Mouse (Mus musculus) CH12F3 (cell line): ENCODE results near the gene Cntn5.

ENCODE experiments used
- in situ Hi-C: fragments of 300-500 bp; cut with MboI; formaldehyde crosslinking; loops from 2 replicates; pipeline ENCODE4 v1.14.3; 2020; ENCODE audit warnings: low sequenced_read_pairs

Cntn5 gene

DNA sequence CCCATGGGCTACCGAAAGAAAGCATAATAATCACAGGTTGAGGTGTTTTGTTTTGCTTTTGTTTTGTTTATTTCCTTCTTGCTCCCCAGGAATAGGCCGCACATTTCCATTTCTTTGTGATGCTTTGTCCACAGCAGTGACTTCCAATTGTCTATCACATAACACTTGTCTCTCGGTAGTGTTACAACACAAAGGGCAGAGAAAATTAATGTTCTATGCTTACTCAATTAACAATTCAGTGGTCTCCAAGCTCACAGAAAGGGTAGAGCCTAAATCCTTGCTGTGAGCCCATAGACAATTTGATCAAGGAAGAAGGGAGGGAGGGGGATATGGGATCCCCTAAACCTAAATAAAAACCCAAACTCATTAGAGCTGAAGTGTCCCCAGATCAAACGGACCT, 671.2 kb downstream of the Cntn5 start:
- in situ Hi-C loops: no loop called here

DNA sequence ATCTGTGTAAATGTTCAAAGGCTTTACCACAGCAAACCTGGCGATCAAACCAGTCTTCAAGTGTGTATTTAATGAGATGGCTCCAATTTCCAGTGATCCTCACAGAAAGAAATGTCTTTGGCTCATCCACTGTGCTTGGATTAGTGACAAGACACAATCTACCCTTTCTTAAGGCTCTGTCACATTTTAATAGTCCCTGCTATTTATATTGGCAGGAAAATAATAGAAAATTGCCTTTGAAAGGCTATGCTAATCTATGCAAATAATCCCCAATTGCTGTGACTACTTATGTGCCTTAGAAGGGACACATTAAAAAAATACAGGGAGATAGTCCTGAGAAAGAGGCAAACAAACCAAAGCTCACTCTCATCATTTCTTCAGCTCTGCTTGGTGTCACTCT, 672.5 kb downstream of the Cntn5 start:
- in situ Hi-C loops: no loop called here

DNA sequence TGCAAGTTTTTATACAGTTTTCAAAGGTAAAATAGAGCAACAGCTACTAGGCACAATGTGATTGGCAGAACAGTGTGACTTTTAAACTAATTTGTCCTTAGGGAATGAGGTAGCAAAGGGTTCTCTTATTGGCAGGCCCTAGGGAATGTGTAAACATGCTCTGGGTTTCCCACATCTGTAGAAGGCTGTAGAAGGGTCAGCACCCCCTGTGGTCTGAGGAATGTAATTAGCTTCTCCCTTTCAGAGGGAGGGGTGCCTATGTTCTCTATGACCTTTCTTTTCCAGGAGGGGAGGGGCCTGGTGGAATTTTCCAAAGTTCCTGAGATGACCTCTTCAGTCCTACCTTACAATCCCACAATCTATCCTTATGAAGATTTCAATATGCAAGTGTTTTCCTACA, 673.6 kb downstream of the Cntn5 start:
- in situ Hi-C loops: no loop called here

DNA sequence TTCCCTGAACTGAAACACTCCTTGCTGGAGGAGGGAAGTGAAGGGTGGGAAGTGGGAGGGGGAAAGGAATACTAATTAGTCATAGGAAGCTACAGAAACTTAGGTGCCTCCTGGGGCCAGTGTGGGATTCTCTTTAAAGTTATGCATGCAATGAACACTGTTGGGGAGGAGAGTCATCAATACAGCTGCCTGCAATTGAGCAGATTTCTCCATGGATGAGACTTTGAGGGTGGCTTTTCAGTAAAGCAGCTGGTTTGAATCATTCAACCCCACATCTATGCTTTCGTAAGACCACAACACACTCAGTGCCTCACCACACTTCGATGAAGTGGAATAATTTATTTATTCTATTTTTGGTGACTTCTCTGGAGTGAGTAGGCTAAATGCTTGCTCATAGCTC, 674.9 kb downstream of the Cntn5 start:
- in situ Hi-C loops: no loop called here

DNA sequence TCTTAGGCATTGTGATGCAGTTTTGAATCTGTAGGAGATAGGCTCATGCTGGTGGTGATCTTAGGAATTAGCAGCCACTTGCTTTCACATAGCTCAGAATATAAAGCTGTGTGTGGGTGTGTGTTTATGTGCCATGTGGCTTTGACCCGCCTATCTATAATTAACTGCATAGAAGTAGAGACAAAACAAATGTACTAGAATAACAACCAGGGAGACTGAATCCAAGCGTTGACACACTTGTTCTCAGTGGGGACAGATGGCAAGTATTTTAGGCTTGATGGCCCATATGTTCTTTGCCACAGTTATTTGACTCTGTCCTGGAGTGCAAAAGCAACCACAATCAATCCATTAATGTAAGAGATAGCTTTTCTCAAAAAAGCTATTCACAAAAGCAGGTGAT, 678.6 kb downstream of the Cntn5 start:
- in situ Hi-C loops: no loop called here

DNA sequence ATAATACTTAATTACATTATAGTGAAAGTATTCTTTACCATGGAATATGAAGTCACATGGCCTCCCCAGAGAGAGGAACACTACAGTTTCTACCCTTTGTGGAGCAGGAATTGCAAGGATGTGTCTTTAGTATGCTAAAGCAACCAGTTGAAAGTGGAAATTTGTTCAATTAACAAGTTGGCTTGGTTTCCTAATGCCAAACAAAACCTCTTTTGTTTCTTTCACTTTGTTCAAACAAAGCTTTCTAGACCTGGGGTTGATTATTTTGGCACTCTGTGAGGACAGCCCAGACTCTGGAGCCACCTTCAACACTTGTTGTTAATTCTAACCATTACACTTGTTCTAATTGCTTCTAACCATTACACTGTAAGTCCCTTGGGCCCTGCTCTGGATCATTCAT, 718.5 kb downstream of the Cntn5 start:
- in situ Hi-C loops: no loop called here

DNA sequence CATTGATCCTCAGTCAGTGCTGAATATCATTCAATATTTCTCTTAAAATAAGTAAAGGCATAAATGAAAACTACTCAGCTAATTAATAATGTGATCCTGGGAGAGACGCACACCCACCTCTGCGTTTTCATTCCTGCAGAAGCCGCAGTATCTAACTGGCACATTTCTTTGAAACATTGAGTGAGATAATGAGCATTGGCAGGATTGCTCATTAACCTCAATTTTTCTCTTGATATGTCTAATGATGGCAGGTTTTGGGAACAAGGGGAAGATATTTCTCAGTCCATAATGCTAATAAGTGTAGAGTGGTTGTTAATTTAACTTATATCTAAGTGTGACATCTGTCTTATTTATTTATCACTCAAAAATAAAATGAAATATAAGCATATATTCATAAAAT, 734.0 kb downstream of the Cntn5 start:
- in situ Hi-C loops: no loop called here

DNA sequence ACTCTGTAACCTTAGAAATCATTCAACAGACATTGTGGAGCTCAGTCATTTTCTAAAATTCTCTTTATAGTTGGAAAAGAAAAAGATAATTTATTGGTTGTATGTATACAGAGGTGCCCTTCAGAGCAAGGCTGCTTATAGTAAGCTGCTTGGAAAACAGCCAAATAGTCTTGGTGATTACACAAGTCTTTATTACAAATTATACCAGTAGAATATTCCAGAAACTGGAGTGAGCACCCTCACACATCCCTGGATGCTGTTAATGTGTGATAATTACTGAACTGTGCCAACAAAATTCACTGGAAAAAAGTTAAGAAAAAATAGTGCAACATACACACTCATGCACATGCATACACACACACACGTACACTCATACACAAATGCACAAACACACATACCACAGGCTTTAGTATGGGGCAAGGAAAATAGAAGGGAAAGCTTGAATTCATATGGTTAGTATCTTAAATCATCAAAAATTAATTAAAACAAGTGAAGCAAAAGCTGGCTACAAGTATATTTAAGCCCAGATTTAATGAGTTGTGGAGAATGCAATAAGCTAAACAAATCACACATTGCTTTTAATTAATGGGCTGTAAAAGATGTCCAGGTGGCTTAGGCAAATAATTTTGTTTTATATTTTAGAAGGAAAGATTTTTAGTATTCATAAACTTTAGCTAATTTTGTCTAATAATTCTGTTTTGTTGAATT, 783.1 kb downstream of the Cntn5 start:
- in situ Hi-C loops: no loop called here

DNA sequence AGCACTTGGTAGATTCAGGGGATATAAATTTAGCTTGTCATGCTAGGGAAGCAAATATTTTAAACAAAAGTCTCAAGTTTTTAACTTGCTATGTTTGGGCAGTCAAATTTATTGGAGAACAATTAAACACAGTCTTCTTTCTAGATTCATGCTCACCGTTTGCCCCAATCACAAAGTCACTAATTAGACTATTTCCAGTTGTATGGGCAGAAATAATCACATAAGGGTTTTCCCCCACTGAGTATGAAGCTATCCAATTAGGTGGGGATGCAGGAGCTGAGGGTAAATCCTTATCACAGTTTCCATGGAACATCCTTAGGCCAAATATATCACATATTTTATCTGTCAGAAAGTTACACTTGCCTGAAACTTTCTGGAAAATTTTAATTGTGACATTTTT, 788.0 kb downstream of the Cntn5 start:
- in situ Hi-C loops: no loop called here

DNA sequence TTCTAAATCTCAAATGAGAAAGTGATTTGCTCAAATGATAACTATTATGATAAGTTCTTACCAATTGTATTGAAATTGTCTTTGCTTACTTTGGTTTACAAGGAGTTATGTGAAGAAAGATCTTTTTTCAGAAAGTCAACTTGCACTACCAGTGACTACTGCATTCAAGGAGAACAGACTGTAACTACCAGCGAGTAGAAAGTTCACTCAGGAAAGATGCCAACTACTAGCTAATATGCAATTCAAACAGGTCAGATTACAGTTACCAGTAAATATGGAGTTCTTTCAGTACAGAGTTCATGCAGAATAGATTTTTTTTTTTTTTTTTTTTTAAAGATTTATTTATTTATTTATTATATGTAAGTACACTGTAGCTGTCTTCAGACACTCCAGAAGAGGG, 795.4 kb downstream of the Cntn5 start:
- in situ Hi-C loops: no loop called here

DNA sequence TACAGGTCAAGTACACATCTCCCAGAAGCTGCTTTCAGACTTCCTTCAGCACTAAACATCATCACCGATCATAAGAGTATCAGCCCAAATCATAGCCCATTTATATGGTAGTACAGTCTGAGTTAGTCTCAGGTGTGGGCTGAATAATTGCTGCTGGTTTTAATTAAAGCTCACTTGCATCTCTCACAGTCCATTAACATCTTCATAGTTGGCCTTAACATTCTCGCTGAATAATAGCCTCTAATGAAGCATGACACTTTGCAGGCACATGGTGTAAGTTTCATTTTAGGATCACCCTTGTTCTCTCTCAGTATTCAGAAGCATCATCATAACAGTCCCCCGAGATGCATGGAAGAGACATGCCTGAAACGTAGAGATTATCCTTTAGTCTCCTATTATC, 796.7 kb downstream of the Cntn5 start:
- in situ Hi-C loops: no loop called here

DNA sequence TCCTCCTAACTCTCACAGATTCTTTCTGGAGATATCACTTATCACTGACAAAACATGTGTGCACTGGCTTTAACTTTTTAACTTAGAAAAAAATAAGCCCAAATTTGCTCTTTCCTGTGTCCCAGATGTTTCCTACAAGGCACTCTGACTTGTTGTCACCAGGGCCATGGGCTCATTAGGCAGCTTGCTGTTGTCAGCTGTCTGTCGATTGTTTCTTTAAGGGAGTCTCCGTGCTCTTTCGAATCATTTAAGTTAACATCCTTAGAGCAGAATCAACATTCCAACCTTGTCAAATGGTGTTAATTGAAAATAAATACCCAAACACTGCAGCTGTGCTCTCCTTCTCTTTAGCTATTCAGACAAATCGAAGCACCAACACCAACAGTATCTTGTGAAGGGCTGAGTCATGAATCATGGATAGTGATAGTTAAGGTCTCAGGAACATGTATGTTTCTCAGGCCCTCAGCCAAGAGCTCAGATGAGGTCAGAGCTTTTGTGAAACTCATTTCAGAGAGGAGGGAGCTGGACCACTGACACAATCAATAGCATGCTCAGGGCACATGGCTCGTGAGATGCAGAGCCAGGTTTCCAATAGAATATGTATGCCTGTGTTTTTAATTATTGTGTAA, 802.6 kb downstream of the Cntn5 start:
- in situ Hi-C loops: no loop called here

DNA sequence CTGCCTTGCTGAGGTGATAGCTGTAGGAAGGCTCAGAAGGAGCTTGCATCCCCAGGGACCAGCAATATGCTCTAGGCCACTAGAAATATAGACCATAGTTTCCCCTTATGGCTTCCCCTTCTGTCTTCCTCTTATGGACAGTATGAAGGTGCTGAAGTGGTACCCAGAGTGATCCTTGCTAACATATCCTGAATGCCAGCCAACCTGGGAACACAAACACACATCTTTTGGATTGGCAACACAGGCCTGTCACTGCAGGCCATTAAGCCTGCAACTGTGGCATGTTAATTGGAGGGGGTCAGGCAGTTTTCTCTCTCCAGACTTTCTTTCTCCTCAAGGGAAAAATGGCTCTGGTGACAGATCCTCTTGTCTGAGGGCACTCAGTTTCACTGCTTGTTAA, 828.3 kb downstream of the Cntn5 start:
- in situ Hi-C loops: no loop called here

DNA sequence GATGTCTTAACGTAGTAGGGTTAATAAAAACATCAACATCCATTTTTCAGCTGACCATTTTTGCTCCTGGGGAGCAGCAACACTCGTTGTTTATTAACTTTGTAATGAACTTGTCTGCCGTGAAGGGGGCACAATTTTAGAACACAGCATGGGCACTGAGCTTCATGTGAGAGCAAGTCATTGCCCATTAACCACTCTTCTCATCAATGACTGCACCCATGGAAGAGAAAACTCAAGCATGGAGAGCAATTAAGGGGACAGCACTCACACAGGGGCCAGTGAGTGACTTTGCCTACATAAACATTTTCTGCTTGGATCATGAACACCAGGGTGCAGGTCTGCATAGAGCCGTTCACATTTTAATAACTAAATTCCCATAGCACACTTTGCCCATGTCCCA, 831.2 kb downstream of the Cntn5 start:
- in situ Hi-C loops: no loop called here

DNA sequence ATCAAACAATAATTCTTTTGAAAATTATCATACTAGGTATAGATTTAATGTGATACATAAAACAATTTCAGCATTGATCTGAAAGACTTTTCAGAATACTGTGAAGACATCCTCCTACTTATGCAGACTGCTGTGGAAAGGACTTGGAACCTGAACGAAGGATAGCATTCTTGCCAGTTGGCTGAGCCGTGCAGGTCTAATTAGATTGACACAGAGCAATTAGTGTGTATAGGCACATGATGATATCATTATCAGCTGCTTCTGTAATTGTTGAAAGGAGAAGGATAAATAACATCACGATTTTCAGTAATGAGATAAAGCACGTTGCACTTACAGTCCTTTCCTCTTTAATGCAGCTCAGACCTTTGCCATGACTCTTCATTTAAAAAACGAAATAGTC, 831.7 kb downstream of the Cntn5 start:
- in situ Hi-C loops: no loop called here

DNA sequence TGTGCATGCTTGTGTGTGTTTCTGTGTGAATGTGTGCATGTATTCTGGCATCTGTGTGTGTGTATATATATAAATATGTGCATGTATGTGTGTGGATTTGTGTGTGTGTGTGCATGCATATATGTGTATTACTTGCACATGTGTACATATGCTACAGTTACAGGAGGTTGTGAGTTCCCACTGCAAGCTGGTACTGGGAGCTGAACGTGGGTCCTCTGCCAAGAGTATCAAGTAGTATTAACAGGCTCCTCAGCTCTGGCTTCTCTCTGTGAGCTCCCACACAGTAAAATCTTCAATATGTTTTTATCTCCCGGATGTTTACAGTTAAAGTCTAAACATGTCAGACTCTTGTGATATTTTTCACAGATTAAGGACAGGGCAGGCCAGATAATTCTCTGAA, 833.3 kb downstream of the Cntn5 start:
- in situ Hi-C loops: no loop called here

DNA sequence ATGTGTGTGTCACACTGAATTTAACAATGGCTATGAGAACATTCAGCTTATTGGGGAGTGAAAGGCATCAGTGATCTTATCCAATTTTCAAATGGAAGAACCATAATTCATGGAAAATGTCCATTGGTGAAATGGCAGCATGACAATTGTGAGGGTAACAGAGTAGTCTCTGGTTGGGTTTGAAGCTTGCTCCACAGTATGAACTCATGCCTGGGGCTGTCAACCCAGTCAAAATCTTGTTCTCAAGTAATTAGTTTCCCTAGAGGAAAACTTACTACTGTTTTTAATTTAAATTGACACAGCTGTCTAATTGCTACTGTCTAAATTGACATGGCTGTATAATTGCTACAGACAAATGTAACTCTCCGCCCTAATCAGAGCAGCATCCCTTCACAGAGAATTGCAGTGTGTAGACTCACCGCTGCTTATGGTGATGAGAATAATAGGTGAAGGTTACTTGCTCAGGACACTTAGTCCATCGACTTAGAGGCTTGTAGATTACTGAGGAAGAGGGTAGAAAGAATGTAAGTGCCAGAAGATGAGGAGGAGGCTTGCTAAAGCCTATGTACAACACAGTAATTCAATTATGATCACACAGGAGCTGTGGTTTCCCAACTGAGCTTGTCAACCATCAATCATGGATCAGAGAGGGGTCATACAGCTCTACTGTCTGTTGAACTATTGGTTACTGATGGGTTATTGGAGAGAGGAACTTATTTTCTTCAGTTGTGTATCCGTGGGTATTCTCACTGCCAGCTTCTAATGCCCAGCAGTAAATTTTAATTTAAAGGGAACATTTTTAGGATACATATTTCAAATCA, 859.4 kb downstream of the Cntn5 start:
- in situ Hi-C loops: no loop called here

DNA sequence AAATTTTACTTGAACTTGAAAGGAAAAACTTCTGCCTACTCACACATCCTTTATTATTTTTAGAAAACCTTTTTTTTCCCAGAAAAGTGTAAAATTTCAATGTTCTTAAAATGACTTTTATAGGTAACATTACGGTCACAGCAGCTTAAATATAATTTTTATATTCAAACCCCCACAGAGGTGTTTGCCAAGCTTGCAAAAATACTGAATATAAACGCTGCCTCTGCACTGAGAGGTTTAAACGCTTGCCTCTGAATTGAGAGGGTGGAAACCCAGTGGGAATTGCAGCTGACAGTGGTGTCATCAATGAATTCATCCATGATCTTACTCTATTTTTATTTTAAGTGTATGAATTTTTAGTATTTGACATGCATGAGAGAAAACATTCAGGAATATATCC, 861.6 kb downstream of the Cntn5 start:
- in situ Hi-C loops: no loop called here

DNA sequence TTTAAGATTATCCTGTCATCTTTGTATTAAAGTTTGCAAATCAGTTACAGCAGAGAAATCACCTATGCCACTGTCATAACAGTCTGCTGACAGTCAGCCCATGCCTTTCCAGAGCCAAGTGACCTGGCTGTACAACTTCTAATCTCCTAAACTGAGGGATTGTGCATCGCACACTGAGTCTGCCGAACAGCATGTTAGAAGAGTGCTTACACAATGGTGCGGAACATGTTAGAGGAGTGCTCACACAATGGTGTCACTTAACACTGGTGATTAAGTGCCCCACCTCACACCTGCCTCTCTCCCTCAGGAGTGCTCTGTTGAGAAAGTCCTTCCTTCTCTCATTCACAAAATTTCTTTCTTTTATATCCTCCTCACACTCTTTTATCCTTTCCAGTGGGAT, 889.4 kb downstream of the Cntn5 start:
- in situ Hi-C loops: no loop called here

DNA sequence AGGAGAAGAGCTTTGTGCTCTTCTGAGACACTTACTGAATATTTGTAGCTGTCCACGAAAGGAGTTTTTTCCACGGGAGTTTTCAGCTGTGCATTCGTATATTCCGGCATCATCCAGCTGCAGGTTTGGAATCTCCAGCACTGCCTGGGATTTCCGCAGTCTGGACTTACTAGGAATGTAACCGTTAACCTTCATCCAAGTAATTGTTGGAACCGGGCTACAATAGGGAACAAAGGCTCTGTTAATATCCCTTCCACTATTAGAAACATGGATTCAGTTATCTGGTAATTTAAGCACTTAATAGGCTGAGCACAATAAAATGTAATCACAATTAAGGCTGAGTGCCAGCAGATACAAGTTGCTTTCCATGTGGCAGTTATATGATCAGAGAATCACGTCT, 920.5 kb downstream of the Cntn5 start:
- in situ Hi-C loops: no loop called here

DNA sequence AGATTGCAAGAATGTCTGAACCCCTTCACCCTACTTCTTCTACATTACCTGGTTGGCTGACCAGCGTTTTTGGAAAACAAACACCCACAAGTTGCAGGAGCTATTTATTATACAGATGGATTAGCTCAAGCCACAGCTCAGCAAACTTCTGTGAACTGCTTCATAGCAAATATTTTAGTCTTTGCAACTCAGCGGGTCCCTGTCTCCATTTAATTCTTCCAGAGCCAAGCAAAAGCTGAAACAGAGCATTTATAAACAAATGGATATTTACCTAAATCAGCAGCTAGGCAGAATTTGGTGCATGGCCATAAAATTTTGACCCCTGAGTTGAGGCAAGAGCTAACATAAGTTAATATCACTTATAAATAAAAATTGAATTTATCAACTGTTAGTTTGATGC, 921.4 kb downstream of the Cntn5 start:
- in situ Hi-C loops: no loop called here

DNA sequence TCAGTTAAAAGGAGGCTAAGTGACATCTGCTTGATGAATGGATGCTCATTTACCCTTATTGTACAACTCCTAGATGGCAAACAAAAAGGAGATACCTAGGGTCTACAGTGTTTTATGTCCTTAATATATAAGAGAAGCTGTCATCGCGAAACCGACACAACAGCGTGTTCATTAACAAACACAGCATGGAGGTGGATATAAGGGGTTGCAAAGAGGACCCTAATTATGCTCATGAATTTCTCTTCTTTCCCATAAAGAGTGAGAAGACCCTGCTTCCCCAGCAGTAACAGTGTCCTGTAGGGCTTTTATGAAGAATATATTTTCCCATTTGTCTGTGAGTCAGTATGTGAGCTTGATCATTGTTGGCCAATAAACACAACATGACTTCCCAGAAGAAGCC, 939.2 kb downstream of the Cntn5 start:
- in situ Hi-C loops: no loop called here
